Mouse (Mus musculus) neural tube, embryonic 12.5 days (tissue): Measurements from ENCODE around the gene Pde6h. TPM values are rescaled to one million over a fixed set of nuclear protein-coding genes. Genes with fewer than 3 reads are reported as not detected.

ENCODE experiments used
- ATAC-seq: fragments of 200-750 bp; cut with Nextera tagmentation; 2 replicates; pipeline ENCODE4 v1.8.0; 2017; ENCODE audit warnings: low read depth, mild to moderate bottlenecking, moderate TSS enrichment, moderate library complexity; ENCODE audit not compliant: low FRiP score
- H3K27ac ChIP-seq: fragments of 300-500 bp; sonication (generic); 2 replicates; pipeline ENCODE4 v1.5.1; 2016
- H3K27me3 ChIP-seq: fragments of 300-500 bp; sonication (generic); replicated peaks from 2 replicates; pipeline ENCODE4 v1.6.1; 2016; ENCODE audit warnings: mild to moderate bottlenecking
- H3K36me3 ChIP-seq: fragments of 300-500 bp; sonication (generic); 2 replicates; pipeline ENCODE4 v1.6.1; 2016; ENCODE audit warnings: mild to moderate bottlenecking
- H3K4me1 ChIP-seq: fragments of 300-500 bp; sonication (generic); 2 replicates; pipeline ENCODE4 v1.6.1; 2016
- H3K4me2 ChIP-seq: fragments of 300-500 bp; sonication (generic); replicated peaks from 2 replicates; pipeline ENCODE4 v1.6.1; 2016; ENCODE audit warnings: mild to moderate bottlenecking
- H3K4me3 ChIP-seq: fragments of 300-500 bp; sonication (generic); 2 replicates; pipeline ENCODE4 v1.5.1; 2016
- H3K9ac ChIP-seq: fragments of 300-500 bp; sonication (generic); 2 replicates; pipeline ENCODE4 v1.6.1; 2016; ENCODE audit warnings: mild to moderate bottlenecking
- H3K9me3 ChIP-seq: fragments of 300-500 bp; sonication (generic); 2 replicates; pipeline ENCODE4 v1.6.1; 2016; ENCODE audit warnings: mild to moderate bottlenecking
- WGBS: fragments of 180-500 bp; shearing (Covaris S2); methylation state at CpG from one replicate; pipeline ENCODE4 v1.1.7; 2016; 5-methylcytosine and 5-hydroxymethylcytosine counted together
- polyA plus RNA-seq: library from polyadenylated mRNA; unstranded; fragments of >200 nt; fragmentation: Nextera tagmentation; extraction: Ambion mirVana; gene quantifications from 2 replicates; pipeline ENCODE4 v1.2.1, GENCODE M21; 2016

Gene Pde6h
- polyA plus RNA-seq, 1 experiment from 2014 or later: not detected

- WGBS: 72% methylated on average over 4 of the region's 4 CpGs
Measured at GRCm38 (mm10) chr6:136898222-136898621, 25.4 kb upstream of the Pde6h start.

GRCm38 (mm10) chr6:136898954-136899353 is 24.7 kb upstream of the Pde6h start:
- 87% methylated on average over 2 of the region's 2 CpGs for WGBS
- H3K27ac ChIP-seq: no peak overlapping the region
- no peak overlapping the region for H3K4me3 ChIP-seq
- no peak for ATAC-seq
- no peaks in the 10 kb centered on the region for H3K9me3 ChIP-seq
- H3K36me3 ChIP-seq: no peaks in the 10 kb centered on the region
- H3K4me2 ChIP-seq: no peak overlapping the region
- H3K9ac ChIP-seq: no peak overlapping the region
- no peaks in the 10 kb centered on the region for H3K4me1 ChIP-seq
- H3K27me3 ChIP-seq: no peaks in the 10 kb centered on the region

More at GRCm38 (mm10) chr6:136898222-136898621, 25.4 kb upstream of the Pde6h start:
- Histone ChIP-seq H3K36me3 (no peaks in the 10 kb centered on the region), H3K4me3 (no peak overlapping the region), H3K4me1 (no peaks in the 10 kb centered on the region), H3K27ac (no peak overlapping the region), H3K9me3 (no peaks in the 10 kb centered on the region), H3K9ac (no peak overlapping the region), H3K27me3 (no peaks in the 10 kb centered on the region), H3K4me2 (no peak overlapping the region)
- ATAC-seq: no peak

GRCm38 (mm10) chr6:136900369-136901009 is 23.1 kb upstream of the Pde6h start:
- 78% methylated on average over 4 of the region's 4 CpGs for WGBS
- ATAC-seq: no peak

GRCm38 (mm10) chr6:136901010-136901409 is 22.6 kb upstream of the Pde6h start:
- 85% methylated on average over 2 of the region's 2 CpGs for WGBS
- no peaks in the 10 kb centered on the region for H3K36me3 ChIP-seq

More at GRCm38 (mm10) chr6:136900369-136901009, 23.1 kb upstream of the Pde6h start:
- Histone ChIP-seq H3K4me1 (no peaks in the 10 kb centered on the region), H3K27ac (no peak overlapping the region), H3K27me3 (no peaks in the 10 kb centered on the region), H3K4me2 (no peak overlapping the region), H3K9ac (no peak overlapping the region), H3K9me3 (no peaks in the 10 kb centered on the region), H3K36me3 (no peaks in the 10 kb centered on the region), H3K4me3 (no peak overlapping the region)

GRCm38 (mm10) chr6:136902527-136902926 is 21.1 kb upstream of the Pde6h start:
- 93% methylated on average over 9 of the region's 9 CpGs for WGBS
- no peaks in the 10 kb centered on the region for H3K4me1 ChIP-seq
- no peak for ATAC-seq
- no peak overlapping the region for H3K9ac ChIP-seq
- no peaks in the 10 kb centered on the region for H3K36me3 ChIP-seq
- no peaks in the 10 kb centered on the region for H3K9me3 ChIP-seq
- no peak overlapping the region for H3K27ac ChIP-seq
- no peaks in the 10 kb centered on the region for H3K27me3 ChIP-seq
- H3K4me3 ChIP-seq: no peak overlapping the region
- no peak overlapping the region for H3K4me2 ChIP-seq

More at GRCm38 (mm10) chr6:136901010-136901409, 22.6 kb upstream of the Pde6h start:
- H3K4me1 ChIP-seq: no peaks in the 10 kb centered on the region
- no peak overlapping the region for H3K4me2 ChIP-seq
- H3K27ac ChIP-seq: no peak overlapping the region
- no peaks in the 10 kb centered on the region for H3K9me3 ChIP-seq
- no peak overlapping the region for H3K9ac ChIP-seq
- ATAC-seq: no peak
- H3K27me3 ChIP-seq: no peaks in the 10 kb centered on the region
- H3K4me3 ChIP-seq: no peak overlapping the region

- Histone ChIP-seq H3K36me3 (no peaks in the 10 kb centered on the region), H3K27ac (no peak overlapping the region), H3K4me2 (no peak overlapping the region), H3K9ac (no peak overlapping the region), H3K9me3 (no peaks in the 10 kb centered on the region), H3K27me3 (no peaks in the 10 kb centered on the region), H3K4me3 (no peak overlapping the region), H3K4me1 (no peaks in the 10 kb centered on the region)
- no peak for ATAC-seq
- WGBS: 76% methylated on average over 8 of the region's 8 CpGs
Measured at GRCm38 (mm10) chr6:136903885-136904470, 19.7 kb upstream of the Pde6h start.

- H3K4me3 ChIP-seq: no peak overlapping the region
- no peaks in the 10 kb centered on the region for H3K9me3 ChIP-seq
- no peaks in the 10 kb centered on the region for H3K36me3 ChIP-seq
- no peak for ATAC-seq
- H3K27me3 ChIP-seq: no peaks in the 10 kb centered on the region
- H3K4me1 ChIP-seq: no peaks in the 10 kb centered on the region
- no peak overlapping the region for H3K9ac ChIP-seq
- WGBS: 83% methylated on average over 19 of the region's 19 CpGs
- H3K27ac ChIP-seq: no peak overlapping the region
- H3K4me2 ChIP-seq: no peak overlapping the region
Measured at GRCm38 (mm10) chr6:136906283-136906936, 17.2 kb upstream of the Pde6h start.

- ATAC-seq: no peak
- Histone ChIP-seq H3K27ac (no peak overlapping the region), H3K9me3 (no peaks in the 10 kb centered on the region), H3K4me2 (no peak overlapping the region), H3K36me3 (no peaks in the 10 kb centered on the region), H3K4me3 (no peak overlapping the region), H3K4me1 (no peaks in the 10 kb centered on the region), H3K27me3 (no peaks in the 10 kb centered on the region), H3K9ac (no peak overlapping the region)
- 75% methylated on average over 10 of the region's 10 CpGs for WGBS
Measured at GRCm38 (mm10) chr6:136906937-136907293, 16.7 kb upstream of the Pde6h start.

GRCm38 (mm10) chr6:136910247-136910890 is 13.3 kb upstream of the Pde6h start:
- Histone ChIP-seq H3K9me3 (no peaks in the 10 kb centered on the region), H3K4me1 (peaks cover 4% of the 10 kb centered on the region; the same call in 1 of the 2 replicates), H3K27ac (no peak overlapping the region), H3K4me3 (no peak overlapping the region), H3K9ac (no peak overlapping the region), H3K4me2 (no peak overlapping the region), H3K27me3 (no peaks in the 10 kb centered on the region; the same call in 1 of the 2 replicates), H3K36me3 (no peaks in the 10 kb centered on the region)
- ATAC-seq: no peak
- 88% methylated on average over 9 of the region's 9 CpGs for WGBS

- WGBS: 91% methylated on average over 1 of the region's 2 CpGs
- no peak overlapping the region for H3K27ac ChIP-seq
- H3K4me1 ChIP-seq: peaks cover 4% of the 10 kb centered on the region; the same call in 1 of the 2 replicates
- no peaks in the 10 kb centered on the region for H3K9me3 ChIP-seq
- H3K9ac ChIP-seq: no peak overlapping the region
- H3K4me2 ChIP-seq: 0 out of 2 replicates have a peak overlapping the region, but pooled peaks have one; percentile 53
- no peaks in the 10 kb centered on the region; the same call in 1 of the 2 replicates for H3K27me3 ChIP-seq
- ATAC-seq: no peak
- no peaks in the 10 kb centered on the region for H3K36me3 ChIP-seq
- H3K4me3 ChIP-seq: no peak overlapping the region
Measured at GRCm38 (mm10) chr6:136912751-136913265, 10.8 kb upstream of the Pde6h start.

- no peak for ATAC-seq
- Histone ChIP-seq H3K4me1 (peaks cover 4% of the 10 kb centered on the region; the same call in 1 of the 2 replicates), H3K9ac (peak overlapping the region; percentile 40; the same call in 1 of the 2 replicates), H3K36me3 (no peaks in the 10 kb centered on the region), H3K27me3 (no peaks in the 10 kb centered on the region; the same call in 1 of the 2 replicates), H3K9me3 (no peaks in the 10 kb centered on the region), H3K4me2 (peak overlapping the region; percentile 53), H3K4me3 (no peak overlapping the region), H3K27ac (no peak overlapping the region)
- 17% methylated on average over 18 of the region's 18 CpGs for WGBS
Measured at GRCm38 (mm10) chr6:136913384-136914126, 10.1 kb upstream of the Pde6h start.
